Mouse (Mus musculus): ENCODE measurements around the gene Ndufs1.

DNA sequence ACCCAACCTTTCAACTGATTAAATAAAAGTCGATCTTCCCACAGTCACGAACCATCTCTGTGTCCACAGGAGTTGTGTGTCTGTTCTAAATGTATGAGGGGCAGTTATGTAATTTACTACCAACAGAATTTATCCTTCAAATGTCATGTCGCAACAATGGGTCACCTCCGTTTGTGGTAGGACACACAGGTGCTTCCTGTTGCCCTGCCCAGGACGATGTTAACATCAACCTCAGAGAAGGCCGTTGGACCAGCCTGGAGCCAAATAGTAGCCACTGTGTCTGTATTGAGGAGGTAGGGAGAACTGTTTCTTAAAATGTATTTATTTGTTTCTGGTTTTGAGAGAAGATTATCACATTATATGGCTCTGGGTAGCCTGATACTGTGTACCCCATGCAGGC lies 54.6 kb downstream of the Ndufs1 start:
- TF ChIP-seq CTCF (IDR thresholded peaks at IDR 0.05; ENCODE audit: borderline replicate concordance, insufficient read depth, low read length) (no peak), POLR2A (IDR thresholded peaks at IDR 0.05; ENCODE audit: low read depth, low read length) (no peak)
